Mouse (Mus musculus): Measurements from ENCODE around the gene Tle4. TPM values are rescaled to one million over a fixed set of nuclear protein-coding genes. Genes with fewer than 3 reads are reported as not detected.

Tle4 gene
- polyA plus RNA-seq, 1 experiment from 2014 or later: 16.5 TPM

DNA sequence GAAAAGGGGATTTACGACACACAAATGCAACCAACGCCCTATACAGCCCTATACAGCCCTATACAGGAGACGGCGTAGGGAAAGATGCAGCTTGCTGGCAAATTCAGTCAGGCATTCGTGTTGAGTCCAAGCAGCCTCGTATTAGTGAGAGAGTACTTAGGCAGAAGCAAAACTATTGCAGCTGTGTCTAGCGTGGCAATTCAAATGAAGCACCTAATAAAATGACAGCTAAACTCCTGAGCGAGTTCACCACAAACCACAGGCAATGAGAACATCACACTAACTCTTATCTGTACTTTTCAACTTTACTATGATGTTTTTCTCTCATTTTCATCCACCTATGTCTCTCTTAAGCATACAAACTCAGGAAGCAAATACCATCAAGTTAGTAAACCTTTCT lies 131.8 kb downstream of the Tle4 start:
- H3K4me2 ChIP-seq (replicated peaks; ENCODE audit: low read depth, low read length): no peak overlapping the region
- no peaks in the 10 kb centered on the region for H3K27me3 ChIP-seq (ENCODE audit: control insufficient read depth, insufficient read depth, low read length)
- no peak overlapping the region for H3K9ac ChIP-seq (ENCODE audit: low read depth, low read length)
- no peak for ATAC-seq (ENCODE audit: low FRiP score, low TSS enrichment)
- H3K27ac ChIP-seq (ENCODE audit: low read depth, low read length): no peak overlapping the region
- 90% methylated on average over 8 of the region's 8 CpGs for WGBS
- no peaks in the 10 kb centered on the region for H3K9me3 ChIP-seq (ENCODE audit: control insufficient read depth, low read length)
- no peak overlapping the region for H3K4me3 ChIP-seq (ENCODE audit: low read length)
- peaks cover 44% of the 10 kb centered on the region for H3K36me3 ChIP-seq (ENCODE audit: control insufficient read depth, insufficient read depth, low read length)
- no peaks in the 10 kb centered on the region for H3K4me1 ChIP-seq (ENCODE audit: control insufficient read depth, insufficient read depth, low read length)

DNA sequence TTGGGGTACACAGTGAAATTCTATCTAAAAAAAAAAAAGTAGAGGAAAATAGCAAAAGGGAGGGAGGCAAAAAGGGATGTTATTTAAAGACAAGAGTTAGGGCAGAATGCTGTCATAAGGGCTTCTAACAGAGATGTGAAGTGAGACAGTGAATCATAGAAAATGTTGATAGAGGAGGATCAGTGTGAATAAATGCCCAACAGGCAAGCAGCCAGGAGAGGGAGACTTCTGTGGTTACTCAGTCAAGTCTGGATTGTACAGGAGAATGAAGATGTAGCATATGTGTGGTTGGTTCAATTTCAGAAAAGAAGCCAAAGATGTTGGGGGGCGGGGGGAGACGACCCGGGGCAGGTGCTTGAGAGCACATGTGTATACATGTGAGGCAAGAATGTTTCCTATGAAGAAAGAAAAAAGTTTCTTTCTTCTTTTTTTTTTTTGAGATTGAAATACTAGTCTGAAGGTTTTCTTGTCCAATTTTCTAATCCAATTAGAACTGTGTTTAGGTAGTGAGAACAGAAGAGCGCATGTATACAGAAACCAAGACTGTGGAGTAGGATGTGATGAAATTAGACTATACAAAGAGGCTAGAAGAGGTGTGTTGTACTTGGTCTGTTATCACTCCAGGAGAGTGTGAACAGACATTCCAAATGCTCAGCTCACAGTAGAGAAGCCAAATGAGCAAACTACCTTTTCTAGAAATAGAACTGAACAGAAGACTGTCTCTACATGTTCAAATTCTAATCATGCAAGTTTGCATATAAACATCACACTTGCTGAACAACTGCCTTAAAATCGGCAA lies 134.4 kb downstream of the Tle4 start:
- H3K4me3 ChIP-seq (ENCODE audit: low read length): no peak overlapping the region
- no peak overlapping the region for H3K27ac ChIP-seq (ENCODE audit: low read depth, low read length)
- WGBS: 95% methylated on average over 5 of the region's 5 CpGs
- H3K4me2 ChIP-seq (replicated peaks; ENCODE audit: low read depth, low read length): no peak overlapping the region
- no peaks in the 10 kb centered on the region for H3K27me3 ChIP-seq (ENCODE audit: control insufficient read depth, insufficient read depth, low read length)
- no peaks in the 10 kb centered on the region for H3K9me3 ChIP-seq (ENCODE audit: control insufficient read depth, low read length)
- H3K9ac ChIP-seq (ENCODE audit: low read depth, low read length): no peak overlapping the region
- no peaks in the 10 kb centered on the region for H3K4me1 ChIP-seq (ENCODE audit: control insufficient read depth, insufficient read depth, low read length)
- peaks cover 44% of the 10 kb centered on the region for H3K36me3 ChIP-seq (ENCODE audit: control insufficient read depth, insufficient read depth, low read length)
- no peak for ATAC-seq (ENCODE audit: low FRiP score, low TSS enrichment)

DNA sequence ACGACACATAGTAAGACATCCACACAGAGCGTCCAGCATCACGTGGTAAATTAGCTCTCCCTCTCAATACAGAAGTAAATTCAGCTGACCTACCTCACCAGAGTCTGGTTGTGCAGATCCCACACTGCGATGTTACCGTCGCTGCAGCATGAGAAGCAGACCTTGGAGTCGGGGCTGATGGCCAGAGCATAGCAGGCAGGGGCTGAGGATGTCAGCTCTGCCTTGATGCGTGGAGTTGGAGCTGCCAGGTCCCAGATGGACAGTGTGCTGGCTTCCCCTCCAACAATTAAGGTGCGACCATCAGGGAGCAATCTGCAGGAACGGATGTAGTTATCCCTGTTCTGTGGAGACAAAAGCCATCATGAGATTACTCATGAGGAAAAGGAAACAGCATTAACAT lies 144.4 kb downstream of the Tle4 start:
- H3K4me1 ChIP-seq (ENCODE audit: control insufficient read depth, insufficient read depth, low read length): no peaks in the 10 kb centered on the region
- no peak overlapping the region for H3K4me3 ChIP-seq (ENCODE audit: low read length)
- WGBS: 88% methylated on average over 10 of the region's 10 CpGs
- H3K9me3 ChIP-seq (ENCODE audit: control insufficient read depth, low read length): no peaks in the 10 kb centered on the region
- no peaks in the 10 kb centered on the region for H3K27me3 ChIP-seq (ENCODE audit: control insufficient read depth, insufficient read depth, low read length)
- no peak overlapping the region for H3K4me2 ChIP-seq (replicated peaks; ENCODE audit: low read depth, low read length)
- H3K9ac ChIP-seq (ENCODE audit: low read depth, low read length): no peak overlapping the region
- H3K36me3 ChIP-seq (ENCODE audit: control insufficient read depth, insufficient read depth, low read length): peaks cover 56% of the 10 kb centered on the region
- H3K27ac ChIP-seq (ENCODE audit: low read depth, low read length): no peak overlapping the region
- ATAC-seq (ENCODE audit: low FRiP score, low TSS enrichment): no peak

DNA sequence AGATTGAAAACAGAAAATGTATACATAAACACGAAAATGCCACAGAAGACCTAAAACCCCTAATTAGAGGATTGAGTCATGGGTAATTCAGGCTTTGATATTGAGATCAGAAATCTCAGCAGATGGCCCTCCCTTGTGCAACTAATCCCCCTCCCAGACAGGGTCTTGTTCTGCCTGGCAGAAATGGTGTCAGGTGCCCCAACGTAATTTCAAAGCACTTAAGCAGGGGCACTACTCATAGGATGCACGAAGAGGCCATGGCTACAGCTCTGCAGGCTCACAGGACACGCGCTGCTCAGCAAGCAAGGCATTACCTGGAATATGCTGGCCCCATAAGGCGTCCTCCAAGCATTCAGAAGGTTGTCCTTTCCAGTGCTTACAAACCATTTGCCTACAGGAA lies 146.5 kb downstream of the Tle4 start:
- Histone ChIP-seq H3K9ac (ENCODE audit: low read depth, low read length) (no peak overlapping the region), H3K4me2 (replicated peaks; ENCODE audit: low read depth, low read length) (no peak overlapping the region), H3K4me3 (ENCODE audit: low read length) (no peak overlapping the region), H3K27me3 (ENCODE audit: control insufficient read depth, insufficient read depth, low read length) (no peaks in the 10 kb centered on the region), H3K36me3 (ENCODE audit: control insufficient read depth, insufficient read depth, low read length) (peaks cover 43% of the 10 kb centered on the region), H3K4me1 (ENCODE audit: control insufficient read depth, insufficient read depth, low read length) (no peaks in the 10 kb centered on the region), H3K27ac (ENCODE audit: low read depth, low read length) (no peak overlapping the region), H3K9me3 (ENCODE audit: control insufficient read depth, low read length) (no peaks in the 10 kb centered on the region)
- 90% methylated on average over 6 of the region's 6 CpGs for WGBS
- ATAC-seq (ENCODE audit: low FRiP score, low TSS enrichment): no peak

DNA sequence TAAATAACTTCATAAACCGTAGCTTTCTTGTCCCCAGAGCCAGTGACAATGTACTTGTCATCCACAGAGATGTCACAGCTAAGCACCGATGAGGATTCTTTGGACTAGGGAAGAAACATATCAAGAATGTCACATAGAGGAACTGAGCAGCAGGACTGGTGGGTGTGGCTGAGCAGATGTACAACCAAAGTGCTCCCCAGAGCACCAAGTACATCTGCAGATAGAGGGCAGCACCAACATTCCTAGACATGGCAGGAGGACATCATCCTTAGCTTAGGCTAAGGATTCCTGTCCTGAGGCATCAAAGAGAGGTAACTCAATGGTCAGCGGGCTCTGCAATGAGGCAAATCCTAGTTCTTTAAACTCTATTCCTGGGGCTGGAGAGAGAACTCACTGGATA lies 148.1 kb downstream of the Tle4 start:
- 96% methylated on average over 3 of the region's 3 CpGs for WGBS
- Histone ChIP-seq H3K36me3 (ENCODE audit: control insufficient read depth, insufficient read depth, low read length) (peaks cover 40% of the 10 kb centered on the region), H3K27ac (ENCODE audit: low read depth, low read length) (no peak overlapping the region), H3K4me2 (replicated peaks; ENCODE audit: low read depth, low read length) (no peak overlapping the region), H3K4me3 (ENCODE audit: low read length) (no peak overlapping the region), H3K9ac (ENCODE audit: low read depth, low read length) (no peak overlapping the region), H3K27me3 (ENCODE audit: control insufficient read depth, insufficient read depth, low read length) (no peaks in the 10 kb centered on the region), H3K9me3 (ENCODE audit: control insufficient read depth, low read length) (no peaks in the 10 kb centered on the region), H3K4me1 (ENCODE audit: control insufficient read depth, insufficient read depth, low read length) (no peaks in the 10 kb centered on the region)
- 0 out of 2 replicates have a peak, but pooled peaks have one; percentile 24 for ATAC-seq (ENCODE audit: low FRiP score, low TSS enrichment)

DNA sequence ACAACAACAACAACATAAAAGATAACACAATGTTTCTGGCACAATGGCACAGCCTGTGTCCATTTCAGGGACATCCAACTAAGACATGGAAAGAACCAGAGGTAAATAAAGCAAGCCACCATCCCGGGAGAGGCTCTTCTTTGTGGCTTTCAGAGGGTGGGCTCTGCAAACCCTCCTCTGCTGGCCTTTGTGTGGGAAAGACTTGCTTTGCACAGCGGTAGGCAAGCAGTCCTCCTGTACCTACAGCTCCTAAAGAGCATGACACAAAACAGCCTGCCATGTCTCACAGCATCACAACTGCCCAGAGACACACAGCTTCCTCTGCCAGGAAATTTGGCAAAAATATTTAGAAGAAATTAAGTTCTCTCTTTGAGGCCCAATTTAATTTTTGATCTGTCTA lies 149.3 kb downstream of the Tle4 start:
- no peak for ATAC-seq (ENCODE audit: low FRiP score, low TSS enrichment)
- 94% methylated on average over 2 of the region's 2 CpGs for WGBS

DNA sequence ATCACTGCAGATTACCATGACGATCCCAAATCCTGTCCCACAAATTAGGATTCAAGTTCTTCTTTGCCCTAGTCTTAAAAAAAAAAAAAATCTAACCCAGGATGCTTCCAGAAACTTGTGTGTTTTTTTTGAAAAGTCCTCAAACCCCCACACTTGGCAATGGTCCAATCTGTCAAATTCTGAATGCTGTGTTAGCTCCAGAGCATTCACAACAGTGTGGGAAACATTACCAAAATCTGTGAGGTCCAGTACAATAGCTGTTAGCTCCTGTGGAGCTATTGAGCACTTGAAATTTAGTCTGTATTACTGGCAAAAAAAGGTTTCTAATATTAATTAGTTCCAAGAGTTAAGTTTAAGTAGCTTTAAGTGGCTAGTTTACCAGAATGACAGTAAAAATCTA lies 150.4 kb downstream of the Tle4 start:
- no peaks in the 10 kb centered on the region for H3K9me3 ChIP-seq (ENCODE audit: control insufficient read depth, low read length)
- H3K36me3 ChIP-seq (ENCODE audit: control insufficient read depth, insufficient read depth, low read length): peaks cover 20% of the 10 kb centered on the region
- WGBS: 97% methylated on average over 1 of the region's 1 CpGs
- no peak overlapping the region for H3K9ac ChIP-seq (ENCODE audit: low read depth, low read length)
- no peaks in the 10 kb centered on the region for H3K27me3 ChIP-seq (ENCODE audit: control insufficient read depth, insufficient read depth, low read length)
- no peaks in the 10 kb centered on the region for H3K4me1 ChIP-seq (ENCODE audit: control insufficient read depth, insufficient read depth, low read length)
- no peak for ATAC-seq (ENCODE audit: low FRiP score, low TSS enrichment)
- H3K4me2 ChIP-seq (replicated peaks; ENCODE audit: low read depth, low read length): no peak overlapping the region
- no peak overlapping the region for H3K27ac ChIP-seq (ENCODE audit: low read depth, low read length)
- no peak overlapping the region for H3K4me3 ChIP-seq (ENCODE audit: low read length)

More for the DNA sequence above, 149.3 kb downstream of the Tle4 start:
- H3K9me3 ChIP-seq (ENCODE audit: control insufficient read depth, low read length): no peaks in the 10 kb centered on the region
- no peak overlapping the region for H3K4me2 ChIP-seq (replicated peaks; ENCODE audit: low read depth, low read length)
- H3K27me3 ChIP-seq (ENCODE audit: control insufficient read depth, insufficient read depth, low read length): no peaks in the 10 kb centered on the region
- H3K27ac ChIP-seq (ENCODE audit: low read depth, low read length): no peak overlapping the region
- H3K9ac ChIP-seq (ENCODE audit: low read depth, low read length): no peak overlapping the region
- H3K4me1 ChIP-seq (ENCODE audit: control insufficient read depth, insufficient read depth, low read length): no peaks in the 10 kb centered on the region
- H3K36me3 ChIP-seq (ENCODE audit: control insufficient read depth, insufficient read depth, low read length): peaks cover 30% of the 10 kb centered on the region
- H3K4me3 ChIP-seq (ENCODE audit: low read length): no peak overlapping the region

DNA sequence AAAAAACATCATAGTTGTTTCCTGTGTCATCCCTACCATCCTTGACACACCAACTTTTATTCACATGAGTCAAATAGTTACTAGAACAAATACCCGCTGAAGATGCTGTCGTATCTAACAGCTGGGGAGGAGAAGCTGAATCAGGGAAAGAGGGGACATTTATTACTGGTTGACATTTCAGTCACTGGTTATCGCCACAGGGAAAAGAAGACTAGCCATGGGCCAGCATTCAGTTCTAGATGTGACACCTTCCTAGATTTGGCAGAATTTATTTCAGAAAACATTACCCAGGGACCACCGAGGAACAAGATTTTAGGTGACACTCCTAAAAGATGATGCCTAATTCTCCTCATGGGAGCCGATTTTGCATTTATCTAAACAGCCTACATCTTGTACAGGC lies 156.0 kb downstream of the Tle4 start:
- 86% methylated on average over 5 of the region's 5 CpGs for WGBS
- no peak overlapping the region for H3K27ac ChIP-seq (ENCODE audit: low read depth, low read length)
- no peaks in the 10 kb centered on the region for H3K36me3 ChIP-seq (ENCODE audit: control insufficient read depth, insufficient read depth, low read length)

DNA sequence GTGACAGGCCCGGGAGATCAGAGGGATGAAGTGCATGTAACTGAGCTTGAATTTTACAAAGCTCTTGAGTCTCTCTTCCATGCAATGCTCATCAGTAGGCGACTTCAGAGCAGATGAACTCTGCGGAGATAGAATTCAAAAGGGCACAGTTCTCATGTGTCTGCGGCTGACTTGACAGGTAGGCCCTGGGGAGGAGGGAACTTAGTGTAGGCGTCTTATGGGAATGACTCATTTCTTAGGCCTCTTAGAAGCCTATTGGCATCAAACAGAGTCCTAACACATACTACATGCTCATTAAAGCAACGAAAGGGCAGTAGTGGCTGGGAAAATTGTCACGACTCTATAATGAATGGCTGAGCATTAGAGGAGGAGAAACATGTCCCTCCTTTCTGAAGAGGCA lies 160.6 kb downstream of the Tle4 start:
- H3K9ac ChIP-seq (ENCODE audit: low read depth, low read length): no peak overlapping the region
- H3K4me3 ChIP-seq (ENCODE audit: low read length): no peak overlapping the region
- no peak for ATAC-seq (ENCODE audit: low FRiP score, low TSS enrichment)
- H3K9me3 ChIP-seq (ENCODE audit: control insufficient read depth, low read length): no peaks in the 10 kb centered on the region
- no peaks in the 10 kb centered on the region for H3K36me3 ChIP-seq (ENCODE audit: control insufficient read depth, insufficient read depth, low read length)
- no peak overlapping the region for H3K4me2 ChIP-seq (replicated peaks; ENCODE audit: low read depth, low read length)
- no peaks in the 10 kb centered on the region for H3K4me1 ChIP-seq (ENCODE audit: control insufficient read depth, insufficient read depth, low read length)
- no peak overlapping the region for H3K27ac ChIP-seq (ENCODE audit: low read depth, low read length)
- 69% methylated on average over 7 of the region's 7 CpGs for WGBS
- H3K27me3 ChIP-seq (ENCODE audit: control insufficient read depth, insufficient read depth, low read length): no peaks in the 10 kb centered on the region

More for the DNA sequence above, 156.0 kb downstream of the Tle4 start:
- H3K9me3 ChIP-seq (ENCODE audit: control insufficient read depth, low read length): no peaks in the 10 kb centered on the region
- no peak overlapping the region for H3K4me2 ChIP-seq (replicated peaks; ENCODE audit: low read depth, low read length)
- ATAC-seq (ENCODE audit: low FRiP score, low TSS enrichment): no peak
- no peaks in the 10 kb centered on the region for H3K27me3 ChIP-seq (ENCODE audit: control insufficient read depth, insufficient read depth, low read length)
- no peak overlapping the region for H3K4me3 ChIP-seq (ENCODE audit: low read length)
- H3K9ac ChIP-seq (ENCODE audit: low read depth, low read length): no peak overlapping the region
- no peaks in the 10 kb centered on the region for H3K4me1 ChIP-seq (ENCODE audit: control insufficient read depth, insufficient read depth, low read length)

Measured in kidney, embryonic 14.5 days (tissue).